Mouse (Mus musculus): ENCODE results near the gene Lzic.

DNA sequence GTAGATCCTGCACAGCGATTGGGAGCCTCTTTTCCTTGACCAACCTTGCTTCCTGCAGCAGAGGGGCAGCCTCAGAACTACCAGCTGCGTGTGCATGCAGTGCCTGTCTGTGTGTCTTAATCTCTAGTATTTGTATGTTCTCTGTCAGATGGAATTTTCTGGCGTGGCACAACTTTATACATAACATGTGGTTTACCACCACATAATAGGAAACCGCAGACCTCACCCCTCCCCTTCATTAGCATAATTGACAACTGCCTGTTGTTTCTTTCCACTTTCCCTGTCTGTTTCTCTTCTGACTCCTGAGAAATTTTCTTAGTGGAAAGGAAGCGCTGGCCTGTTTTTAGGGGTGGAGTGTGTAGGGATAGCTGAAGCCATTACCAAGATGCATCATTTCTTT lies 56.9 kb downstream of the Lzic start:
- TF ChIP-seq CTCF (IDR thresholded peaks at IDR 0.05; ENCODE audit: extremely low read depth, insufficient read depth, insufficient read length, insufficient replicate concordance) (no peak), POLR2A (IDR thresholded peaks at IDR 0.05; ENCODE audit: low read depth, low read length) (no peak)

All from spleen, adult 2 months (tissue).